Mouse (Mus musculus): Measurements from ENCODE around the gene Oprd1.

Gene Oprd1

GRCm38 (mm10) chr4:132133381-132133780 lies 10.9 kb downstream of the Oprd1 start:
- DNase-seq: no peak

GRCm38 (mm10) chr4:132132297-132132696 lies 12.0 kb downstream of the Oprd1 start:
- DNase-seq: no peak

- peak; percentile 32 for DNase-seq
Observed at GRCm38 (mm10) chr4:132131790-132132189, 12.5 kb downstream of the Oprd1 start.

GRCm38 (mm10) chr4:132131116-132131515 lies 13.2 kb downstream of the Oprd1 start:
- no peak for DNase-seq

- no peak for DNase-seq
Observed at GRCm38 (mm10) chr4:132130645-132131044, 13.6 kb downstream of the Oprd1 start.

- DNase-seq: no peak
Observed at GRCm38 (mm10) chr4:132130134-132130533, 14.2 kb downstream of the Oprd1 start.

- DNase-seq: peak; percentile 34
Observed at GRCm38 (mm10) chr4:132128997-132129636, 15.2 kb downstream of the Oprd1 start.

- DNase-seq: no peak
Observed at GRCm38 (mm10) chr4:132127091-132127490, 17.2 kb downstream of the Oprd1 start.

- no peak for DNase-seq
Observed at GRCm38 (mm10) chr4:132123166-132123565, 21.1 kb downstream of the Oprd1 start.

GRCm38 (mm10) chr4:132121674-132122073 lies 22.6 kb downstream of the Oprd1 start:
- DNase-seq: no peak

- no peak for DNase-seq
Observed at GRCm38 (mm10) chr4:132119566-132119965, 24.7 kb downstream of the Oprd1 start.

- DNase-seq: no peak
Observed at GRCm38 (mm10) chr4:132116315-132116714, 28.0 kb downstream of the Oprd1 start.

GRCm38 (mm10) chr4:132113411-132114095 lies 30.7 kb downstream of the Oprd1 start:
- no peak for DNase-seq

GRCm38 (mm10) chr4:132111227-132111626 lies 33.1 kb downstream of the Oprd1 start:
- DNase-seq: no peak

GRCm38 (mm10) chr4:132108221-132108620 lies 36.1 kb downstream of the Oprd1 start:
- DNase-seq: no peak

- no peak for DNase-seq
Observed at GRCm38 (mm10) chr4:132101152-132101551, 43.1 kb downstream of the Oprd1 start.

- peak; percentile 33 for DNase-seq
Observed at GRCm38 (mm10) chr4:132099548-132099947, 44.7 kb downstream of the Oprd1 start.

GRCm38 (mm10) chr4:132095043-132095442 lies 49.2 kb downstream of the Oprd1 start:
- DNase-seq: no peak

- no peak for DNase-seq
Observed at GRCm38 (mm10) chr4:132093928-132094327, 50.4 kb downstream of the Oprd1 start.

- DNase-seq: no peak
Observed at GRCm38 (mm10) chr4:132093136-132093535, 51.1 kb downstream of the Oprd1 start.

GRCm38 (mm10) chr4:132088921-132089320 lies 55.4 kb downstream of the Oprd1 start:
- DNase-seq: no peak

GRCm38 (mm10) chr4:132085114-132085513 lies 59.2 kb downstream of the Oprd1 start:
- no peak for DNase-seq

GRCm38 (mm10) chr4:132080492-132080983 lies 63.7 kb downstream of the Oprd1 start:
- no peak for DNase-seq

GRCm38 (mm10) chr4:132079555-132080275 lies 64.6 kb downstream of the Oprd1 start:
- peak; percentile 24 for DNase-seq
